Mouse (Mus musculus): ENCODE measurements at regions not wholly inside any gene's neighbourhood (a gene's known extent, or its start where the extent isn't known, plus 50 kb on each side); places are given as distances from the start of the nearest gene placed in this dataset.

DNA sequence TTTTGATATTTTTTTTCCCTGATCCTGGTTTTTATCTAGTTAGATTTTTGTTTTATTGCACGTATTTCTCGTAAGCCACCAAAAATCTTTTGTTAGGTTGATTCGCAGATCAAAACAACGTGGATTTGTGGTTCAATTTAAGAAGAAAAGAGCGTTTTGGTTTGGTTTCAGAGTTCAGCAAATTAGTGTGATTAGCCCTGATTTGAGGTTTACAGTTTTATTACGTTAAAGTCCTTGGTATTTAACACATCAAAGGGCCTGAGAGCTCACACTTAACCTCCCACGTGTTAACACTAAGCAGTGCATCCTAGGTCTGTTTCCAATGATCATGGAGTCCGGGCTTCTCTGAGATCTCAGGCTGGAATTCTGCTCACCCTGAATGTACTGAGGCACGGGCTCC is 107.5 kb upstream of the Smim23 start:
- no peak for TF ChIP-seq POLR2A (IDR thresholded peaks at IDR 0.05; ENCODE audit: control insufficient read depth, low read depth, low read length)
- no peak for TF ChIP-seq CTCF (IDR thresholded peaks at IDR 0.05; ENCODE audit: control insufficient read depth, insufficient read depth, insufficient replicate concordance, low read depth, low read length)
- Histone ChIP-seq H3K4me3 (ENCODE audit: control insufficient read depth, low read depth, low read length) (no peak overlapping the region), H3K27ac (ENCODE audit: control insufficient read depth, insufficient read depth, low read depth, low read length) (no peak overlapping the region), H3K27me3 (ENCODE audit: control insufficient read depth, insufficient read depth, low read length) (no peaks in the 10 kb centered on the region), H3K4me1 (ENCODE audit: control insufficient read depth, insufficient read depth, low read length) (peaks cover 2% of the 10 kb centered on the region), H3K36me3 (ENCODE audit: control insufficient read depth, insufficient read depth, low read length) (no peaks in the 10 kb centered on the region)

GRCm38 (mm10) chr11:32931018-32931417 is 106.6 kb upstream of the Smim23 start:
- no peak for TF ChIP-seq CTCF (IDR thresholded peaks at IDR 0.05; ENCODE audit: control insufficient read depth, insufficient read depth, insufficient replicate concordance, low read depth, low read length)
- no peak for TF ChIP-seq POLR2A (IDR thresholded peaks at IDR 0.05; ENCODE audit: control insufficient read depth, low read depth, low read length)
- Histone ChIP-seq H3K4me3 (ENCODE audit: control insufficient read depth, low read depth, low read length) (no peak overlapping the region), H3K27me3 (ENCODE audit: control insufficient read depth, insufficient read depth, low read length) (no peaks in the 10 kb centered on the region), H3K36me3 (ENCODE audit: control insufficient read depth, insufficient read depth, low read length) (no peaks in the 10 kb centered on the region), H3K27ac (ENCODE audit: control insufficient read depth, insufficient read depth, low read depth, low read length) (no peak overlapping the region), H3K4me1 (ENCODE audit: control insufficient read depth, insufficient read depth, low read length) (peaks cover 2% of the 10 kb centered on the region)

DNA sequence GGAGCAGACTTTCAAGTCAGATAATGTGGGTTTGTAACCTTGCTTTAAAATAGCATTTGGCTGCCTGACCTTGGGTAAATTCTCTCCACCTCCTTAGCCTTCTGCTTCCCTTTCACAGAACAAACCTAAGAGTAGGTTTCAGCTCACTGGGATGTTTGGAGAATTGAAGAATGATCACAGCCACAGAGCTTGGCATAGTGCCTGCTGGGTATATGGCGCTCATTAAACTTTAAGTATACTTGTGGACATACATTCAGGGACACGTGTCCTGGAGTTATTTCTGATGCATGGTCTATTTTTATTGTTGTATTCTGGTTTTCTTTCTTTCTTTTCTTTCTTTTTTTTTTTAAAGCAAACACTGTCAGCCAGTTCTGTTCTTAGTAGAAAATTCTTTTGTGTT is 104.4 kb upstream of the Smim23 start:
- no peaks in the 10 kb centered on the region for H3K36me3 ChIP-seq (ENCODE audit: control insufficient read depth, insufficient read depth, low read length)
- H3K27ac ChIP-seq (ENCODE audit: control insufficient read depth, insufficient read depth, low read depth, low read length), result no peak overlapping the region
- no peak for TF ChIP-seq POLR2A (IDR thresholded peaks at IDR 0.05; ENCODE audit: control insufficient read depth, low read depth, low read length)
- no peak for TF ChIP-seq CTCF (IDR thresholded peaks at IDR 0.05; ENCODE audit: control insufficient read depth, insufficient read depth, insufficient replicate concordance, low read depth, low read length)
- no peak overlapping the region for H3K4me3 ChIP-seq (ENCODE audit: control insufficient read depth, low read depth, low read length)
- no peaks in the 10 kb centered on the region; the same call in 1 of the 2 replicates for H3K27me3 ChIP-seq (ENCODE audit: control insufficient read depth, insufficient read depth, low read length)
- peaks cover 10% of the 10 kb centered on the region for H3K4me1 ChIP-seq (ENCODE audit: control insufficient read depth, insufficient read depth, low read length)

- no peaks in the 10 kb centered on the region for H3K36me3 ChIP-seq (ENCODE audit: control insufficient read depth, insufficient read depth, low read length)
- no peak overlapping the region for H3K27ac ChIP-seq (ENCODE audit: control insufficient read depth, insufficient read depth, low read depth, low read length)
- TF ChIP-seq CTCF (IDR thresholded peaks at IDR 0.05; ENCODE audit: control insufficient read depth, insufficient read depth, insufficient replicate concordance, low read depth, low read length), result no peak
- H3K4me3 ChIP-seq (ENCODE audit: control insufficient read depth, low read depth, low read length), result no peak overlapping the region; the same call in 1 of the 2 replicates
- no peaks in the 10 kb centered on the region; the same call in 1 of the 2 replicates for H3K27me3 ChIP-seq (ENCODE audit: control insufficient read depth, insufficient read depth, low read length)
- peaks cover 8% of the 10 kb centered on the region for H3K4me1 ChIP-seq (ENCODE audit: control insufficient read depth, insufficient read depth, low read length)
These were observed 101.2 kb upstream of the Smim23 start for GRCm38 (mm10) chr11:32925421-32926271.

GRCm38 (mm10) chr11:32924932-32925331 is 100.5 kb upstream of the Smim23 start:
- no peaks in the 10 kb centered on the region for H3K36me3 ChIP-seq (ENCODE audit: control insufficient read depth, insufficient read depth, low read length)
- TF ChIP-seq POLR2A (IDR thresholded peaks at IDR 0.05; ENCODE audit: control insufficient read depth, low read depth, low read length), result no peak
- no peak for TF ChIP-seq CTCF (IDR thresholded peaks at IDR 0.05; ENCODE audit: control insufficient read depth, insufficient read depth, insufficient replicate concordance, low read depth, low read length)
- H3K27ac ChIP-seq (ENCODE audit: control insufficient read depth, insufficient read depth, low read depth, low read length), result no peak overlapping the region
- no peak overlapping the region for H3K4me3 ChIP-seq (ENCODE audit: control insufficient read depth, low read depth, low read length)
- H3K4me1 ChIP-seq (ENCODE audit: control insufficient read depth, insufficient read depth, low read length), result peaks cover 8% of the 10 kb centered on the region
- H3K27me3 ChIP-seq (ENCODE audit: control insufficient read depth, insufficient read depth, low read length), result no peaks in the 10 kb centered on the region; the same call in 1 of the 2 replicates

- Histone ChIP-seq H3K27ac (ENCODE audit: control insufficient read depth, insufficient read depth, low read depth, low read length) (no peak overlapping the region), H3K4me3 (ENCODE audit: control insufficient read depth, low read depth, low read length) (no peak overlapping the region), H3K4me1 (ENCODE audit: control insufficient read depth, insufficient read depth, low read length) (no peaks in the 10 kb centered on the region), H3K27me3 (ENCODE audit: control insufficient read depth, insufficient read depth, low read length) (no peaks in the 10 kb centered on the region), H3K36me3 (ENCODE audit: control insufficient read depth, insufficient read depth, low read length) (no peaks in the 10 kb centered on the region)
- no peak for TF ChIP-seq CTCF (IDR thresholded peaks at IDR 0.05; ENCODE audit: control insufficient read depth, insufficient read depth, insufficient replicate concordance, low read depth, low read length)
- TF ChIP-seq POLR2A (IDR thresholded peaks at IDR 0.05; ENCODE audit: control insufficient read depth, low read depth, low read length), result no peak
These were observed 88.7 kb upstream of the Smim23 start for GRCm38 (mm10) chr11:32913071-32913470.

DNA sequence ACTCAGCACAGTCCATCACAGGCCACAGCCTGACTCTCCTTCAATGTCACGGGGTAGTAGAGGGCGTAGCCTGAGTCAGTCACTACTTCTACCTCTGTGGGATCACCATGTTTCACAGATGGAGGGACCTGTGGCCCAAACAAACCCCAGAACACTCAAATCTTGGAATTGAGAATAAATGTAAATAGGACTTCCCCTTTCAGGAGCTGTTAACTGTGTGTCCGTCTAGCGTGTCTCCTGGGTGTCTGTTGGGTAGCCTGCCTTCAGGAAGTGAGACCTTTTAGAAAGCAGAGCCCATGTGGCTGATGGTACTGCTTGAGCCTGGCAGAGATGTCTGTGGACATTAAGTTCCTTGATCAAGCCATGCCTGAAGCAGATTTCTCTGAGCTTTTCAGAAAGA is 87.4 kb upstream of the Smim23 start:
- H3K4me1 ChIP-seq (ENCODE audit: control insufficient read depth, insufficient read depth, low read length), result no peaks in the 10 kb centered on the region
- no peak for TF ChIP-seq POLR2A (IDR thresholded peaks at IDR 0.05; ENCODE audit: control insufficient read depth, low read depth, low read length)
- H3K36me3 ChIP-seq (ENCODE audit: control insufficient read depth, insufficient read depth, low read length), result no peaks in the 10 kb centered on the region
- no peak overlapping the region for H3K27ac ChIP-seq (ENCODE audit: control insufficient read depth, insufficient read depth, low read depth, low read length)
- no peaks in the 10 kb centered on the region for H3K27me3 ChIP-seq (ENCODE audit: control insufficient read depth, insufficient read depth, low read length)
- H3K4me3 ChIP-seq (ENCODE audit: control insufficient read depth, low read depth, low read length), result no peak overlapping the region
